8 mouse cellular contexts compared by ENCODE assay signal in genomic region chr1:38199669-38200635, GRCm38 (mm10).
DNase-seq lines count a peak whose midpoint lies in the region; ATAC-seq and TF ChIP-seq lines count a peak whose summit lies in the region.

No protein-coding gene starts in this region.

- 58% methylated on average over 17 of the region's 17 CpGs for WGBS in kidney, embryonic 16.5 days
- 68% methylated on average over 17 of the region's 17 CpGs for WGBS in embryonic facial prominence, embryonic 11.5 days
- 52% methylated on average over 17 of the region's 17 CpGs for WGBS in heart, postnatal 0 days
- 47% methylated on average over 17 of the region's 17 CpGs for WGBS in midbrain, embryonic 11.5 days
- WGBS in stomach, postnatal 0 days: 72% methylated on average over 17 of the region's 17 CpGs

- H3K27ac ChIP-seq in kidney, embryonic 16.5 days (ENCODE audit: low read length): no peak overlapping the region; the same call in 1 of the 2 replicates
- no peak overlapping the region for H3K27ac ChIP-seq in embryonic facial prominence, embryonic 11.5 days (replicated peaks; ENCODE audit: low read depth, low read length)
- H3K27ac ChIP-seq in heart, postnatal 0 days (ENCODE audit: low read depth): peak overlapping the region; percentile 59
- no peak overlapping the region for H3K27ac ChIP-seq in midbrain, embryonic 11.5 days (ENCODE audit: low read depth, low read length)
- no peak overlapping the region for H3K27ac ChIP-seq in stomach, postnatal 0 days (replicated peaks)

- H3K9me3 ChIP-seq in kidney, embryonic 16.5 days (ENCODE audit: low read length): no peaks in the 10 kb centered on the region
- no peaks in the 10 kb centered on the region for H3K9me3 ChIP-seq in embryonic facial prominence, embryonic 11.5 days (replicated peaks; ENCODE audit: control insufficient read depth, low read length)
- no peaks in the 10 kb centered on the region for H3K9me3 ChIP-seq in heart, postnatal 0 days (replicated peaks; ENCODE audit: control insufficient read depth, low read length)
- H3K9me3 ChIP-seq in midbrain, embryonic 11.5 days (ENCODE audit: control insufficient read depth, low read length): no peaks in the 10 kb centered on the region
- H3K9me3 ChIP-seq in stomach, postnatal 0 days (ENCODE audit: control insufficient read depth, low read length): no peaks in the 10 kb centered on the region

- no peaks in the 10 kb centered on the region for H3K27me3 ChIP-seq in kidney, embryonic 16.5 days (ENCODE audit: insufficient read depth, low read length)
- H3K27me3 ChIP-seq in embryonic facial prominence, embryonic 11.5 days (ENCODE audit: control insufficient read depth, insufficient read depth, low read length): no peaks in the 10 kb centered on the region
- no peaks in the 10 kb centered on the region for H3K27me3 ChIP-seq in heart, postnatal 0 days (ENCODE audit: control insufficient read depth, insufficient read depth, low read length)
- H3K27me3 ChIP-seq in midbrain, embryonic 11.5 days (ENCODE audit: control insufficient read depth, insufficient read depth, low read length): no peaks in the 10 kb centered on the region
- H3K27me3 ChIP-seq in stomach, postnatal 0 days (ENCODE audit: control insufficient read depth, insufficient read depth, low read length): no peaks in the 10 kb centered on the region

- DNase-seq in kidney, adult 11 months: peak; percentile 10
- peak; percentile 19 for DNase-seq in embryonic facial prominence, embryonic 11.5 days (ENCODE audit: low spot score)
- DNase-seq in heart, postnatal 0 days (ENCODE audit: low spot score): peak; percentile 35
- DNase-seq in midbrain, embryonic 11.5 days (ENCODE audit: low spot score, missing footprints): no peak
- no peak for DNase-seq in stomach, postnatal 0 days (ENCODE audit: low spot score)
- DNase-seq in MN1 (ENCODE audit: low spot score): no peak

- H3K4me3 ChIP-seq in kidney, embryonic 16.5 days (ENCODE audit: low read length): no peak overlapping the region
- H3K4me3 ChIP-seq in embryonic facial prominence, embryonic 11.5 days (ENCODE audit: low read depth, low read length): no peak overlapping the region
- H3K4me3 ChIP-seq in heart, postnatal 0 days (ENCODE audit: low read depth, low read length): no peak overlapping the region
- H3K4me3 ChIP-seq in midbrain, embryonic 11.5 days (ENCODE audit: low read depth, low read length): no peak overlapping the region
- no peak overlapping the region for H3K4me3 ChIP-seq in stomach, postnatal 0 days (ENCODE audit: low read depth, low read length)

- peaks cover 2% of the 10 kb centered on the region; the same call in 1 of the 2 replicates for H3K36me3 ChIP-seq in kidney, embryonic 16.5 days (ENCODE audit: insufficient read depth, low read length)
- H3K36me3 ChIP-seq in embryonic facial prominence, embryonic 11.5 days (replicated peaks; ENCODE audit: control insufficient read depth, insufficient read depth, low read depth, low read length): no peaks in the 10 kb centered on the region; the same call in 1 of the 2 replicates
- H3K36me3 ChIP-seq in heart, postnatal 0 days (replicated peaks; ENCODE audit: control insufficient read depth, insufficient read depth, low read length): no peaks in the 10 kb centered on the region
- H3K36me3 ChIP-seq in midbrain, embryonic 11.5 days (ENCODE audit: control insufficient read depth, insufficient read depth, low read length): no peaks in the 10 kb centered on the region
- H3K36me3 ChIP-seq in stomach, postnatal 0 days (ENCODE audit: control insufficient read depth, insufficient read depth, low read length): no peaks in the 10 kb centered on the region

- no peak for TF ChIP-seq EP300 in heart, postnatal 0 days (IDR thresholded peaks at IDR 0.05; ENCODE audit: low read depth)
- no peak for TF ChIP-seq EP300 in stomach, postnatal 0 days (optimal IDR thresholded peaks at IDR 0.05)

- no peak for TF ChIP-seq CTCF in heart, postnatal 0 days (IDR thresholded peaks at IDR 0.05; ENCODE audit: low read depth)
- TF ChIP-seq CTCF in stomach, postnatal 0 days (IDR thresholded peaks at IDR 0.05; ENCODE audit: low read depth): no peak

- H3K4me1 ChIP-seq in kidney, embryonic 16.5 days (ENCODE audit: insufficient read depth, low read length): peaks cover 16% of the 10 kb centered on the region
- no peaks in the 10 kb centered on the region for H3K4me1 ChIP-seq in embryonic facial prominence, embryonic 11.5 days (ENCODE audit: control insufficient read depth, insufficient read depth, low read length)
- peaks cover 4% of the 10 kb centered on the region; the same call in 1 of the 2 replicates for H3K4me1 ChIP-seq in heart, postnatal 0 days (ENCODE audit: control insufficient read depth, insufficient read depth)
- H3K4me1 ChIP-seq in midbrain, embryonic 11.5 days (ENCODE audit: control insufficient read depth, insufficient read depth, low read length): peaks cover 32% of the 10 kb centered on the region
- no peaks in the 10 kb centered on the region for H3K4me1 ChIP-seq in stomach, postnatal 0 days (replicated peaks; ENCODE audit: control insufficient read depth, insufficient read depth)

- no peak for ATAC-seq in kidney, embryonic 16.5 days (ENCODE audit: low FRiP score, low TSS enrichment)
- no peak for ATAC-seq in embryonic facial prominence, embryonic 11.5 days (replicated peaks; ENCODE audit: insufficient number of reproducible peaks, low FRiP score, low TSS enrichment, low read depth)
- ATAC-seq in heart, postnatal 0 days (ENCODE audit: insufficient read depth, low read depth): peak; percentile 47; the same call in 1 of the 2 replicates
- peak; percentile 27; the same call in 1 of the 2 replicates for ATAC-seq in midbrain, embryonic 11.5 days (ENCODE audit: low FRiP score)
- no peak for ATAC-seq in stomach, postnatal 0 days (ENCODE audit: low FRiP score, low TSS enrichment)
- no peak for ATAC-seq in monocyte, adult 5-6 weeks (replicated peaks; ENCODE audit: insufficient number of reproducible peaks, low FRiP score, low TSS enrichment, poor library complexity, severe bottlenecking)

- H3K4me2 ChIP-seq in kidney, embryonic 16.5 days (replicated peaks; ENCODE audit: low read depth, low read length): no peak overlapping the region
- H3K4me2 ChIP-seq in embryonic facial prominence, embryonic 11.5 days (ENCODE audit: low read depth, low read length): no peak overlapping the region
- no peak overlapping the region for H3K4me2 ChIP-seq in heart, postnatal 0 days (ENCODE audit: low read depth, low read length)
- H3K4me2 ChIP-seq in midbrain, embryonic 11.5 days: no peak overlapping the region
- no peak overlapping the region for H3K4me2 ChIP-seq in stomach, postnatal 0 days (replicated peaks; ENCODE audit: low read depth)

- H3K9ac ChIP-seq in kidney, embryonic 16.5 days (replicated peaks; ENCODE audit: low read length): no peak overlapping the region
- no peak overlapping the region for H3K9ac ChIP-seq in embryonic facial prominence, embryonic 11.5 days (replicated peaks; ENCODE audit: low read length)
- H3K9ac ChIP-seq in heart, postnatal 0 days (replicated peaks; ENCODE audit: low read depth, low read length): no peak overlapping the region
- no peak overlapping the region for H3K9ac ChIP-seq in midbrain, embryonic 11.5 days (ENCODE audit: low read length)
- no peak overlapping the region for H3K9ac ChIP-seq in stomach, postnatal 0 days (ENCODE audit: low read length)

Comparison
In these comparisons a context has a peak if more than half of its experiments do, and no peak if none do; other contexts are left out.
1. DNase-seq: peak in kidney, adult 11 months (single experiment), embryonic facial prominence, embryonic 11.5 days (single experiment) and heart, postnatal 0 days (single experiment); none in midbrain, embryonic 11.5 days (single experiment), stomach, postnatal 0 days (single experiment) and MN1 (single experiment).
2. ATAC-seq: peak in heart, postnatal 0 days (single experiment) and midbrain, embryonic 11.5 days (single experiment); none in kidney, embryonic 16.5 days (single experiment), embryonic facial prominence, embryonic 11.5 days (single experiment), stomach, postnatal 0 days (single experiment) and monocyte, adult 5-6 weeks (single experiment).